Mouse (Mus musculus) heart, adult 2 months (tissue): Measurements from ENCODE around the gene Pfdn4.

ENCODE experiments used
- CTCF ChIP-seq: fragments of 200-600 bp; IDR thresholded peaks from 2 replicates; pipeline ENCODE4 v1.8.1; 2022; ENCODE audit warnings: antibody characterized with exemption, mild to moderate bottlenecking, moderate library complexity
- EP300 ChIP-seq: fragments of 200-500 bp; IDR thresholded peaks from 2 replicates; pipeline ENCODE4 v1.6.1; 2011; ENCODE audit warnings: low read depth, low read length, control low read depth; ENCODE audit not compliant: insufficient read depth
- POLR2A ChIP-seq: fragments of 200-500 bp; IDR thresholded peaks from 2 replicates; pipeline ENCODE4 v1.6.1; 2011; ENCODE audit warnings: mild to moderate bottlenecking, low read depth, low read length, control low read depth; ENCODE audit not compliant: insufficient read depth

GRCm38 (mm10) chr2:170468009-170468408 is 28.2 kb upstream of the Pfdn4 start:
- peak; percentile 56 for TF ChIP-seq CTCF
- no peak for TF ChIP-seq EP300
- no peak for TF ChIP-seq POLR2A
